Mouse (Mus musculus) midbrain, embryonic 14.5 days (tissue): ENCODE data around the gene Prss54. TPM values are rescaled to one million over a fixed set of nuclear protein-coding genes. Genes with fewer than 3 reads are reported as not detected.

ENCODE experiments used
- ATAC-seq: fragments of 200-750 bp; cut with Nextera tagmentation; 2 replicates; pipeline ENCODE4 v1.8.0; 2017; ENCODE audit warnings: moderate number of reproducible peaks, moderate library complexity; ENCODE audit not compliant: low FRiP score, low TSS enrichment
- DNase-seq: peaks from one replicate; pipeline ENCODE4 v3.0.0-alpha.2; 2015
- H3K27ac ChIP-seq: fragments of 300-500 bp; sonication (generic); replicated peaks from 2 replicates; pipeline ENCODE4 v1.5.1; 2014; ENCODE audit warnings: mild to moderate bottlenecking, low read depth, low read length, moderate library complexity
- H3K27me3 ChIP-seq: fragments of 300-500 bp; sonication (generic); 2 replicates; pipeline ENCODE4 v1.6.1; 2014; ENCODE audit warnings: low read length, control low read depth, mixed read lengths; ENCODE audit not compliant: control insufficient read depth, insufficient read depth
- H3K36me3 ChIP-seq: fragments of 300-500 bp; sonication (generic); 2 replicates; pipeline ENCODE4 v1.6.1; 2014; ENCODE audit warnings: low read length, control low read depth; ENCODE audit not compliant: control insufficient read depth, insufficient read depth
- H3K4me1 ChIP-seq: fragments of 300-500 bp; sonication (generic); 2 replicates; pipeline ENCODE4 v1.6.1; 2014; ENCODE audit warnings: mild to moderate bottlenecking, antibody characterized with exemption, low read length, control low read depth; ENCODE audit not compliant: control insufficient read depth, insufficient read depth
- H3K4me2 ChIP-seq: fragments of 300-500 bp; sonication (generic); 2 replicates; pipeline ENCODE4 v1.6.1; 2014; ENCODE audit warnings: mild to moderate bottlenecking, low read length, moderate library complexity
- H3K4me3 ChIP-seq: fragments of 300-500 bp; sonication (generic); replicated peaks from 2 replicates; pipeline ENCODE4 v1.5.1; 2014; ENCODE audit warnings: low read depth, low read length
- H3K9ac ChIP-seq: fragments of 300-500 bp; sonication (generic); replicated peaks from 2 replicates; pipeline ENCODE4 v1.6.1; 2014; ENCODE audit warnings: mild to moderate bottlenecking, low read length, moderate library complexity
- H3K9me3 ChIP-seq: fragments of 300-500 bp; sonication (generic); 2 replicates; pipeline ENCODE4 v1.6.1; 2016; ENCODE audit warnings: low read length, control low read depth, mixed read lengths; ENCODE audit not compliant: control insufficient read depth
- WGBS: fragments of 180-500 bp; shearing (Covaris S2); extraction: QIAGEN DNeasy Blood & Tissue Kit; methylation state at CpG from one replicate; pipeline ENCODE4 v1.1.7; 2014; 5-methylcytosine and 5-hydroxymethylcytosine counted together
- polyA plus RNA-seq: library from polyadenylated mRNA; unstranded; fragments of >200 nt; fragmentation: Nextera tagmentation; extraction: Ambion mirVana; gene quantifications from 2 replicates; pipeline ENCODE4 v1.2.1, GENCODE M21; 2014

Gene Prss54
- polyA plus RNA-seq, 1 experiment from 2014 or later = not detected

GRCm38 (mm10) chr8:95602168-95602567 is 26.0 kb upstream of the Prss54 start:
- ATAC-seq (no peak), DNase-seq (no peak)
- no peaks in the 10 kb centered on the region for H3K9me3 ChIP-seq
- WGBS = 70% methylated on average over 2 of the region's 2 CpGs
- H3K4me3 ChIP-seq = no peak overlapping the region
- H3K4me2 ChIP-seq = no peak overlapping the region
- no peak overlapping the region for H3K9ac ChIP-seq
- H3K27ac ChIP-seq = no peak overlapping the region
- H3K4me1 ChIP-seq = no peaks in the 10 kb centered on the region
- no peaks in the 10 kb centered on the region for H3K36me3 ChIP-seq
- no peaks in the 10 kb centered on the region for H3K27me3 ChIP-seq

GRCm38 (mm10) chr8:95601306-95601705 is 25.2 kb upstream of the Prss54 start:
- Histone ChIP-seq H3K4me3 (no peak overlapping the region), H3K9ac (no peak overlapping the region), H3K27ac (no peak overlapping the region), H3K36me3 (no peaks in the 10 kb centered on the region), H3K9me3 (no peaks in the 10 kb centered on the region), H3K27me3 (no peaks in the 10 kb centered on the region), H3K4me1 (no peaks in the 10 kb centered on the region), H3K4me2 (no peak overlapping the region)
- DNase-seq (no peak), ATAC-seq (no peak)
- 74% methylated on average over 15 of the region's 15 CpGs for WGBS

GRCm38 (mm10) chr8:95599861-95600260 is 23.7 kb upstream of the Prss54 start:
- Histone ChIP-seq H3K27ac (no peak overlapping the region), H3K9ac (no peak overlapping the region), H3K4me3 (no peak overlapping the region), H3K9me3 (no peaks in the 10 kb centered on the region), H3K27me3 (no peaks in the 10 kb centered on the region), H3K36me3 (no peaks in the 10 kb centered on the region), H3K4me1 (no peaks in the 10 kb centered on the region), H3K4me2 (no peak overlapping the region)
- no peak for ATAC-seq
- peak; percentile 87 for DNase-seq
- 10% methylated on average over 11 of the region's 11 CpGs for WGBS

- ATAC-seq = no peak
- Histone ChIP-seq H3K4me2 (no peak overlapping the region), H3K9ac (no peak overlapping the region), H3K9me3 (no peaks in the 10 kb centered on the region), H3K27ac (no peak overlapping the region), H3K4me1 (no peaks in the 10 kb centered on the region), H3K27me3 (no peaks in the 10 kb centered on the region), H3K36me3 (no peaks in the 10 kb centered on the region), H3K4me3 (no peak overlapping the region)
- DNase-seq = no peak
- WGBS = 79% methylated on average over 4 of the region's 4 CpGs
These were observed 20.7 kb upstream of the Prss54 start for GRCm38 (mm10) chr8:95596841-95597241.

GRCm38 (mm10) chr8:95595131-95595530 is 19.0 kb upstream of the Prss54 start:
- no peak overlapping the region for H3K27ac ChIP-seq
- H3K9me3 ChIP-seq = no peaks in the 10 kb centered on the region
- no peaks in the 10 kb centered on the region for H3K27me3 ChIP-seq
- H3K4me2 ChIP-seq = no peak overlapping the region
- DNase-seq (no peak), ATAC-seq (no peak)
- H3K36me3 ChIP-seq = no peaks in the 10 kb centered on the region
- 86% methylated on average over 14 of the region's 14 CpGs for WGBS
- H3K9ac ChIP-seq = no peak overlapping the region
- H3K4me1 ChIP-seq = no peaks in the 10 kb centered on the region
- H3K4me3 ChIP-seq = no peak overlapping the region

GRCm38 (mm10) chr8:95593439-95594393 is 17.6 kb upstream of the Prss54 start:
- Histone ChIP-seq H3K27me3 (no peaks in the 10 kb centered on the region), H3K4me2 (no peak overlapping the region), H3K4me1 (no peaks in the 10 kb centered on the region), H3K36me3 (no peaks in the 10 kb centered on the region), H3K9me3 (no peaks in the 10 kb centered on the region), H3K9ac (no peak overlapping the region), H3K27ac (no peak overlapping the region), H3K4me3 (no peak overlapping the region)
- ATAC-seq = no peak
- no peak for DNase-seq
- WGBS = 92% methylated on average over 7 of the region's 7 CpGs

GRCm38 (mm10) chr8:95592131-95592780 is 16.1 kb upstream of the Prss54 start:
- H3K9ac ChIP-seq = no peak overlapping the region
- H3K27ac ChIP-seq = no peak overlapping the region
- H3K36me3 ChIP-seq = no peaks in the 10 kb centered on the region
- ATAC-seq = no peak
- H3K4me1 ChIP-seq = no peaks in the 10 kb centered on the region
- no peak for DNase-seq
- WGBS = 88% methylated on average over 12 of the region's 12 CpGs
- H3K27me3 ChIP-seq = no peaks in the 10 kb centered on the region
- H3K4me3 ChIP-seq = no peak overlapping the region
- no peak overlapping the region for H3K4me2 ChIP-seq
- H3K9me3 ChIP-seq = no peaks in the 10 kb centered on the region

- Histone ChIP-seq H3K4me2 (no peak overlapping the region), H3K27me3 (no peaks in the 10 kb centered on the region), H3K4me1 (no peaks in the 10 kb centered on the region), H3K36me3 (no peaks in the 10 kb centered on the region), H3K4me3 (no peak overlapping the region), H3K27ac (no peak overlapping the region), H3K9ac (no peak overlapping the region), H3K9me3 (0 out of 2 replicates have a peak, but pooled peaks cover 4% of the 10 kb centered on the region)
- 79% methylated on average over 4 of the region's 4 CpGs for WGBS
- DNase-seq (no peak), ATAC-seq (no peak)
These were observed 14.4 kb upstream of the Prss54 start for GRCm38 (mm10) chr8:95590539-95590938.
